Mouse (Mus musculus): ENCODE measurements around the gene Prdm11. TPM values are rescaled to one million over a fixed set of nuclear protein-coding genes. Genes with fewer than 3 reads are reported as not detected.

Gene Prdm11
- polyA plus RNA-seq, 1 experiment, result 4.6 TPM

GRCm38 (mm10) chr2:93046509-93046835 lies 505 bp upstream of the Prdm11 start:
- no peak for DNase-seq (ENCODE audit: low read depth)

DNA sequence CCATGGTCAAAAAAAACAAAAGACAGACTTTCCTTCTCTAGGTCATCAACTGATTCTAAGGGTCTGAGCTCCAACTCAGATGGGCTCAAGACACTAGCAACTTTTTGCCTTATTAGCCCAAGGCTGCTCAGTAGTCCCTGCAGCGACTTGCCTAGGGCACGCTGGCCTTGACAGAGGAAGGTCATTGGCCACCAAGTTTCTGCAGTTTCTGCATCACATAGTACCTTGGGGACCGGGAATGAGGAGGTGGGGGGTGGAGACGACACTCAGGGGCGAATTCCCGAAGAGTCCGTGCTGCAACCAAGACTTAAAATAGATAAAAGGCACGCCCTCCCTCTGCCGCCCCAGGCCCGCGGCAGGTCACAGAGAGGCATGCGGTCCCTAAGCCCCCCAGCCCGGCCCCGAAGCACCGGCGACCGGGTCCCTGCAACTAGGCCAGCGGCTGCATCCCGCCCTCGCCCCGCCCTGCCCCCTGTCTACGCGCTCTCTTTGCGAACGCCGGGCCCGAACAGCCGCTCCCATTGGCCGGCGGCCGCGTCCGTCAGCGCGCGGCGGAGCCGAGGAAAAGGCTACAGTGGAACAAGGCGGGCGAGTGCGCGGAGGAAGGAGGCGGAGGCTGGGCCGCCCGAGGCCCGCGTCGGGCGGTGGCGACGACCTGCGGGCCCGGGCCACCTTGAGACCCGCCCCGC lies 694 bp downstream of the Prdm11 start:
- no peak for DNase-seq (ENCODE audit: low read depth)

DNA sequence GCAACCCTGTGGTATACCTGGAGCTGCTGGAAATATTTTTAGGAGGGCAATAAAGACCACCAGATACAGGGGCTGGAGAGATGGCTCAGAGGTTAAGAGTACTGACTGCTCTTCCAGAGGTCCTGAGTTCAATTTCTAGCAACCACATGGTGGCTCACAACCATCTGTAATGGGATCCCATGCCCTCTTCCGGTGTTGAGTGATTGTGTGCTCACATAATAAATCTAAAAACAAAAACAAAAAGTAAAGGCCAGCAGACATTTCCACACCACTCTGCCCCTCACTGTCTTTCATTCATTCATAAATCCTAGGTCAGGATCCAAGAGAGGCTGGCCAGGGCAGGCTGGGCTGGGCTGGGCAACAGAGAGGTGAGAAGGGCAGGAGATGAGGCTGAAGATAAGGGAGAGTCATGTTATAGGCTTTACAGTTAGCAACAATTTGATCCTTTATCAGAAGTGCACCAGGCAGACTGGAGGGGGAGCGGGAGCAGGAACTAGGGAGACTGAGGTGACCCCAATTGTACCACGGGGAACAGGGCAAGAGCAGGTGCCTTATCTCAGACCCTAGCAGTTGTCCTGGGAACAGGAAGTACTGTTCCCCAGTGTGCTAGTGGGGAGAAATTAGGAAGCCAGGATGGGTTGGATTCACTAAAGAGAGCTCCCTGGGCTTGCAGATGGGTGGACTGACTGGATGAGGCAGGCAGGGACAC lies 2.4 kb downstream of the Prdm11 start:
- no peak for DNase-seq (ENCODE audit: low read depth)

DNA sequence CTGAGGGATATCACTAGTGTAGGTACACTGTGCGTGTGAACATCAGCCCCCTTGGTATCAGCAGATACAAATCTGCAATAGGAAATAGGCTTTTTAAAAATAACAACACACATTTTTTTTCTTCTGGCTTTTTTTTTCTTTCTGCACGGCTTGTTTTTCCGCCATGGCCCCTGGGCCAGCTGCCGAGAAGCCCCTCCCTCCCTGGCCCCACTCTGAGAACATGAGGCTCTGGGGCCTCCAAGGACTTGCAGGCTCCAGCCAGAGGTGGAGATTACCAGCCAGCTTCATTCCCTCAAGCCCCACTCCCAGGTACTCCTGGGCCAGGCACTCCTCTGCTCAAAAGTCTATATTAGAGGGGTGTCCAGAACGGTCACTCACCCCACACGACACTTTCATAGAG lies 4.5 kb downstream of the Prdm11 start:
- no peak for DNase-seq (ENCODE audit: low read depth)

- no peak for DNase-seq (ENCODE audit: low read depth)
Measured at GRCm38 (mm10) chr2:93040841-93041240, 5.1 kb downstream of the Prdm11 start.

DNA sequence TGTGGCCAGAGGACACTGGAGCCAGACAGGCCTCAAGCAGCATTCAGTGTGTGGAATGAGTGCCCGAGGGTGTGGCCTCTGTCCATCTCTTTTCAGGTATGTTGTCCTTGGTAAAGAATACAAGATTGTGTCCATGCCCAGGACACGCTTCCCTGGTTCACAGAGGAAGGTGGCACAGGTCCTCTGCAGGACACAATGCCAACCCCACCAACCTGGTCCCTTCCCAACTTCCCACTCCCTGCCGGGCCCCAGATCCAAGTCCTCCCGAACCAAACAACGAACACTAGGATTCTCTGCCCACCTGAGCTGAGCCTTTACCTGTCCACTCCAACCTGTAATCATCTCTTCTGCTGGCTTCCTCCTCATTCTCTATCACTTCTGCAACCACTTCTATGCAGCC lies 6.3 kb downstream of the Prdm11 start:
- DNase-seq (ENCODE audit: low read depth), result no peak

GRCm38 (mm10) chr2:93039043-93039442 lies 6.9 kb downstream of the Prdm11 start:
- DNase-seq (ENCODE audit: low read depth), result no peak

DNA sequence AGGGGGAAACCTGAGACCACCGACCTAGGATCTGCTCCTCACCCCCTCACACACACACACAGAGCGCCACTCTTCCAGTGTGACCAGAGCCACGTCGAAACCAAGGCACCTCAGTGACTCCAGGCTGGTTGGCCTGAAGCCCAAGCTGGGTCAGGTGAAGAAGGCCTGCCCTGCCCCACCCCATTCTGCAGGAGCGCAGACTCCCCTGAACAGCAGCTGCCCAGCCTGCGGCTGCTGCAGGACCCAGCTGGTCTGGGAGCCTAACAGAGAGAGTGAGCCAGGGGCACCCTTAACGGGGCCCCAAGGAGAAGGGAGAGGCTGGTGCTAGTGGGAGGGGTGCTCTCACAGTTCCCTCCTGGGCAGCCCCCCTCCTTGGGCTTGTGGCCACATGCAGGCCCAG lies 10.3 kb downstream of the Prdm11 start:
- DNase-seq (ENCODE audit: low read depth), result no peak

DNA sequence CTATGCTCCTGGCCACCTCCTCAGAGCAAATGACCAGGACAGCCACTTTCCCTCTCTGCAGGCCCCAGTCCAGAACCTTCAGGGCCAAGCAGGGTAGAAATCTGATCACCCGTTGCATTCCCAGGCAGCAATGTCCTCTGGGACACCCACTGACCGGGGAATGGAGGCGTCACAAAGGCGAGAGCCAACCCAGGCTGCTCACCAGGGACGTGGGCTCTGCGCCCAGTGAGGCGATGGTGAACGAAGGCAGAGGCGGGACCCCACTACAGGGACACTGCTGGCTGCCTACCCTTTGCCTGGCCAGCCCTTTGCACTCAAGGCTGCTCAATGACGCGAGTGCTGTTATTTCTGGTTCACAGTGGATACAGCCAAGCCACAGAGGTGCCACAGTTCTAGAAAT lies 13.3 kb downstream of the Prdm11 start:
- no peak for DNase-seq (ENCODE audit: low read depth)

DNA sequence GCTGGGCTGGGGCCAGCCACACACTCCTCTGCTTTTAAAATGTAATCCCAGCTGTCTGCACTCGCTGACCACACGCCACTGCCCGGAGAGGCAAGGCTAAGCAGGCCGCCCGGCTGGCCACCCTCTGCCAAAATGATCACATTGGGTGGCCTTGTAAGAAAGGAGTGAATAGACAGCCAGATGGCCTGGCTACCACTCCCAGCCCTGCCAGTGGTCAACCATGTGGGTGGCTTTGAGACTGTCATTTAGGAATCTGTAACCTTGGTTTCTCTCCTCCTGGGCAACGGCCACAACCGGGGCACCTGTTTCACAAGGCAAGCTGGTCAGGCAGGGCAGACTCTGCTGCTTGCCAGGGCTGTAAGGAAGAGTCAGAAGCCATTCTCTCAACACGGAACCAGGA lies 13.9 kb downstream of the Prdm11 start:
- DNase-seq (ENCODE audit: low read depth), result no peak

DNA sequence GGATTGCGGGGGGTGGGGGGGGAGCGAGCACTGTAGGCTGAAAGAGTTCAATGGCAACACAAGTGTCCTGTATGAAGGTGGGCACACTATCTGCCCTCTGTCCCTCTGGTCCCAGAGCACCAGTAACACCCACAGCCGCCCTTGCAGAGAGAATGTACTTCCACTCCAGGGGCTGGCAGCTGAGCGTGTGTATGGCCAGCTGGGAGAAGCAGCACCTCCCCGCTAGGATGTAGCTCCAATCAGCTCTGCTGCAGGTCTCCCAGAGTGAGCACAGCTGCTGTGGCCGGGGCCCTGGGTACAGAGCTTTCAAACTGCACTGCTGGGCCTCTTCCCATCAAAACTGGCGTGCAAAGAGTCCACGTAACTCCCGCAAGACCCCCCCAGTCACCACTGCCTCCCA lies 14.9 kb downstream of the Prdm11 start:
- no peak for DNase-seq (ENCODE audit: low read depth)

DNA sequence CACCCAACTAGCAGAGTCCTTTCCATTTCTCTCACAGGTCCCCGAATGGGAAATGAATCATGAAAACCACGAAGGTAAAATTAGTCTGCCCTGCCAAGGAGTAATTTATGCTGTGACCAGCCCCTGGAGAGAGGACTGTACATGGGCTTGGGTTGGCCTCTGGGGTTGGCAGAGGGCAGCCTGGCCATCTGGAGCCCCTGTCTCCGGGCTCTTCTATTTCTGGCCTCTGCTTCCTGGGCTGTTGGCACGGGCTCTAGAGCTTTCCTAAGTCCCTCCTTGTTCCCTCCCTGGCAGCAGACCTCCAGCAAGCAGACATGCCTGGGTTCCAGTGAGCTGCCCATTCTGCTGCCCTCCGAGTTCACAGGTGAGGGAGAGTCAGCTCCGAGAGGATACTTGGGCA lies 15.9 kb downstream of the Prdm11 start:
- DNase-seq (ENCODE audit: low read depth), result no peak

DNA sequence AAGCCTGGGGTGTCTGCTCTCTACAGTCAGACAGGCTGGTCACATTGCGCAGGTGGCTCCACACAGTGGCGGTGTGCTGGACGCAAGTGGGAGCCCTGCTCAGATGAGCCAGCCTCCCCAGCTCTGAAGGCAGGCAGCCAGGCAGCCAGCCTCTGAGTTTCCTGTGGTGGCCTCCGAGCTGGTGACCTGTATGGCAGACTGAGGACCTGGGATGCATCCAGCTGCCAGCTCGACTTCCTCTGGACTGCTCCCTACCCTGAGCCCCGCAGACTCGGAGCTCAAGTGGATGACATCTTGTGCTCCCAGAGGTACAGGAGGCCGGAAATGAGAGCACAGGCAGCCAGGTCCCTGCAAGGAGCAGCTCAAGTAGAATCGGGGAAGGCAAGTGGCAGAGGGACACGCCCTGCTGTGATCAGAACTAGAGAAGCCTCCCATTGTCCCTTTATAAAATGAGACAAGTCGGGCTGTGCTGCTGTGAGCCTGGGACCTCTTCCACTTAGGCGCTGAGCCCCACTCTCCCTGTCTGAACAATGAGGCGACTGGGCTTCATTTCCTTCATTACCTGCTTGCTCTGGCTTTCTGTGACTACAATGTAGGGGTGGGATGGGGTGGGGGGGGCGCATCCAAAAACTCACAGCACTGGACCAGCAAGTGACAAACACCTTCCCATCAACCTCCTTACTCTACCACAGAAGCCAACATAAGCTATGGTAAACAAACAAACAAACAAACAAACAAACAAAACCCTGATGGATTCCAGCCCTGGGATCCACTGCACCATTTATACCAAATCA lies 16.5 kb downstream of the Prdm11 start:
- no peak for DNase-seq (ENCODE audit: low read depth)

GRCm38 (mm10) chr2:93028865-93029264 lies 17.1 kb downstream of the Prdm11 start:
- no peak for DNase-seq (ENCODE audit: low read depth)

GRCm38 (mm10) chr2:93027713-93028112 lies 18.3 kb downstream of the Prdm11 start:
- no peak for DNase-seq (ENCODE audit: low read depth)

- DNase-seq (ENCODE audit: low read depth), result no peak
Measured at GRCm38 (mm10) chr2:93024431-93024830, 21.5 kb downstream of the Prdm11 start.

- no peak for DNase-seq (ENCODE audit: low read depth)
Measured at GRCm38 (mm10) chr2:93018854-93019253, 27.1 kb downstream of the Prdm11 start.

DNA sequence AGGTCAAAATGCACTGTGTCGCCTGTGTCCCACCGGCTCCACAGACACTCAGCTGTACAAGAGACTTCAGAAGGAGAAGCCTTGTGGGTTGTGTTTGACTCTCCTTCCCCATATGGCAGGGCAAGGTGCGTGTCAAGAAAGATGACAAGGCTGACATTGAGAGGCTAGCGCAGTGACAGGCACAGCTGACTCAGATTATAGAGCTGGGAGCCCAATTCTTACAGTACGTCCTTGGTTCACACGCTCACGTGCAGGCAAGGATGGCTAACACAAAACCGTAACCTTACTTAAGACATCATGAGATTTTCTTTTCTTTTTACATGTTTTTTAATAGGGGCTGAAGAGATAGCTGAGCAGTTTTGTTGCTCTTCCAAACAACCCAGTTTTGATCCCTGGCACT lies 28.8 kb downstream of the Prdm11 start:
- DNase-seq (ENCODE audit: low read depth), result no peak

DNA sequence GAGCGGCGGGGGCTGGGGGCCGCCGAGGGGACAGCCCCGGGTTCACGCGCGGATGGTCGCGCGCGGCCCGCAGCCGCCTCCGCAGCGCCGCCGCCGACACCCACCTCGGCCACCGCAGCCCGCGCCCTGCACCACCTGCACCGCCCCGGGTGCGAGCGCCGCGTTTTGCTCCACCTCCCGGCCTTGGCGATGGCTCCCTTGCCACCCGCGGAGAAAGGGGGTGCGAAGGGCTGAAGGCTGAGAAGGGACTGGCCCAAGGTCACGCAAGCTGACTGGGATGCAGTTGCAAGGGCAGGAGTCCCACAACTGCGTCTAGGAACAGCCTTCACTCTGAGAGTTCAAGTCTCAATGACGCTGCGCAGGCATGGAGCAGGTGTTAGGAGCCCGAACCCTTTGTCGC lies 30.9 kb downstream of the Prdm11 start:
- DNase-seq (ENCODE audit: low read depth), result no peak

DNA sequence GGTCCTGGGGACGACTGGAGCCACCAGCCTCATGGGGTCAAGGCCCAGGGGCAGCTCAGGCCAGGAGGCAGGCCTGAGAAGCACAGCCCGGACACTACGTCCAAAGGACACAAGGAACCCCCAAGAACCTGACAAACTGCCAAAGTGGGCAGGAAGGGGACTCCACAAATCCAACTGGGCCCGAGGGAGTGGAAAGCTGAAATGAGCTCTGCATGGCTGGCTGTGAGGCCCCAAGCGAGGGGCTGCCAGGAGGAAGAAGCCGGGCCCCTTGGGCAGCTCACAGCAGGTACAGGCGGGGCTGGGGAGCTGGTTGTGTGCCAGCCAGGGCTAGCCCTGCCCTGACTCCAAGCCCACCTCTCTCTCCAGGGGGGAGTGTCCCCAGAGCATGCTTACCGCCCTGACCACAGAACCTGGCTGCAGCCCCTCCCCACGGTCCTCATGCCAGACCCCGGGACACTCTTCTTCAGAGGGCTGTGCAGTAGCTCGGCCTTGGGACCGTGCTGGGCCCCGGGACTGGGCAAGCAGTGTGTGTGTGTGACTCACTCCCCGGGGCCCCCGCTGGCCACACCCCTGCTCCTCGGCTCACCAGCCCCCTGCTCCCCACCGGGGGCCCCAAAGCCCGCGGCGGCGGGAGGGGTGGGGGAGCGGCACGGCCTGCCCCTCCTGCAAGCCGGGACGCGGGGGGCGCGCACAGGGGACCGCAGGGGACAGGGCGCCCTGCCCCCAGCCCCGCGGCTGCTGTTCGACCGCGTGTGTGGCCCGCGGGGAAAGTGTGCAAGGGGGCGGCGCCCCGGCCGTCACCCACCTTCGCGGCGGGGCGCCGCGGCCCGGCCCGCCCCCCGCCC lies 31.7 kb downstream of the Prdm11 start:
- DNase-seq (ENCODE audit: low read depth), result no peak

GRCm38 (mm10) chr2:93013415-93014092 lies 32.4 kb downstream of the Prdm11 start:
- no peak for DNase-seq (ENCODE audit: low read depth)

DNA sequence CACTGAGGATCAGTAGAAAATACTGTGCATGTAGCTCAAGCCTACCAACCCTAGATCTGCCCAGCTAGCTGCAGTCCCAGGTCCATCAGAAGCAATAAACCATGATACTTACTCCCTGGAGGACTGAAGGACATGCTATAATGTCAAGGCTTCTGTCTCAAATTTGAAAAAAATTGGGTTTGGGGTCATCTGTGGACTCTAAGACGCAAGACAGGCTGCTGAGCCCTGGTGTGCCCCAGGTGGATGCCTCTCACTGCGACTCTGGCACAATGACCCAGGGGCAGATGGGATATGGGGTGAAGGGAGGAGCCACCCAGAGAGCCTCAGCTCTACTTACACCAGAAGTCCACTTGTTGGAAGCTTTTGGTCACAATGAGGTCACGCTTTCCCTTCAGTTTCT lies 33.0 kb downstream of the Prdm11 start:
- no peak for DNase-seq (ENCODE audit: low read depth)
